ENCODE assay signal across 8 mouse cellular contexts in the genomic region with DNA sequence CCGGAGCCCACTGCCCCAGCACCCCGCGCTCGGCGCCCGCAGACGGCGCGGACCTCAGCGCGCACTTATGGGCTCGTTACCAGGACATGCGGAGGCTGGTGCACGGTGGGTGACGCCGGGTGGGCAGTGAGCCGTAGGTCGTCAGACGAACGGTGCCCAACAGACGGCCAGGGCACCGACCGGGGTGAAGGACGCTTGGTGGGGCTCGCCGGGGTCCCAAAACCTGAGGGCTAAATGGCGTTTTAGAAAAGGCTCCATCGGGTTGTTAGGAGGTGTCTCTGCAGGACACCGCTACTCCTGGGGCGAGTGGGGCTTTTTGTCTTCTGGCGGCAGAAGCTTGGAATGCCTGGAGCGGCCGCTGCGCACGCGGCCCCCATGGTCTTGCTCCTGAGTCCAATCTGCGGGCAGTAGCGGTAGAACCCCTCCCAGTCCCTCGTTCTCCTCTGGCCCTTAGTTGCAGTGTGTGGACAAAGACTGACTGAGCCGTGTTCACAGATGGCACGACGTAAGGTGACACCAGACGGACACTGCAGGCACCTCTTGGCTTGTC. TPM values are rescaled to one million over a fixed set of nuclear protein-coding genes. Genes with fewer than 3 reads are reported as not detected.
DNase-seq lines count a peak whose midpoint lies in the region; ATAC-seq and TF ChIP-seq lines count a peak whose summit lies in the region.

No protein-coding gene starts in this region.

- peaks cover 44% of the 10 kb centered on the region for H3K36me3 ChIP-seq in liver, embryonic 12.5 days
- H3K36me3 ChIP-seq in small intestine, adult 2 months (ENCODE audit: control insufficient read depth, insufficient read depth, low read length), result no peaks in the 10 kb centered on the region

- H3K4me2 ChIP-seq in liver, embryonic 12.5 days, result peak overlapping the region; percentile 99

- H3K27me3 ChIP-seq in liver, embryonic 12.5 days (replicated peaks), result no peaks in the 10 kb centered on the region
- peaks cover 3% of the 10 kb centered on the region for H3K27me3 ChIP-seq in small intestine, adult 2 months (ENCODE audit: control insufficient read depth, insufficient read depth, low read length)

- intact Hi-C loops in heart, postnatal 10 days (cut with DNase I), result no loop called here

- under 1% methylated on average over 43 of the region's 43 CpGs for WGBS in liver, embryonic 12.5 days (ENCODE audit: insufficient replicate concordance)
- WGBS in small intestine, adult 2 months, result 2% methylated on average over 43 of the region's 43 CpGs

- no peak for DNase-seq in layer of hippocampus, adult 2 months (ENCODE audit: low spot score in 2 of 2)
- no peak for DNase-seq in layer of hippocampus, postnatal 36 days
- peak; percentile 42 to 48 for DNase-seq in heart, postnatal 10 days
- DNase-seq in left cerebral cortex, adult 11 months (ENCODE audit: low spot score), result no peak
- DNase-seq in cerebellum, postnatal 36 days, result no peak

- peaks cover 22% of the 10 kb centered on the region for H3K4me1 ChIP-seq in bone marrow macrophage, adult 2 months (ENCODE audit: control insufficient read depth, insufficient read depth, low read length)
- H3K4me1 ChIP-seq in liver, embryonic 12.5 days, result peaks cover 54% of the 10 kb centered on the region
- H3K4me1 ChIP-seq in small intestine, adult 2 months (ENCODE audit: control insufficient read depth, insufficient read depth, insufficient read length, low read length), result peaks cover 8% of the 10 kb centered on the region

- H3K9me3 ChIP-seq in liver, embryonic 12.5 days (replicated peaks), result no peaks in the 10 kb centered on the region

- peak overlapping the region; percentile 52 for H3K4me3 ChIP-seq in layer of hippocampus, adult 2 months
- H3K4me3 ChIP-seq in bone marrow macrophage, adult 2 months (ENCODE audit: insufficient read depth, low read length), result peak overlapping the region; percentile 94
- peak overlapping the region; percentile 92 for H3K4me3 ChIP-seq in liver, embryonic 12.5 days
- H3K4me3 ChIP-seq in small intestine, adult 2 months (ENCODE audit: low read depth, low read length), result peak overlapping the region; percentile 73

- TF ChIP-seq POLR2A in bone marrow macrophage, adult 2 months (IDR thresholded peaks at IDR 0.05; ENCODE audit: borderline replicate concordance, low read depth, low read length), result no peak
- no peak for TF ChIP-seq POLR2A in small intestine, adult 2 months (IDR thresholded peaks at IDR 0.05; ENCODE audit: low read depth, low read length)

- no peak; the same call in 1 of the 2 replicates for ATAC-seq in liver, embryonic 12.5 days

- H3K9ac ChIP-seq in liver, embryonic 12.5 days, result peak overlapping the region; percentile 95

- H3K27ac ChIP-seq in layer of hippocampus, adult 2 months, result 0 out of 2 replicates have a peak overlapping the region, but pooled peaks have one; percentile 28
- H3K27ac ChIP-seq in bone marrow macrophage, adult 2 months (ENCODE audit: insufficient read depth, low read depth, low read length), result no peak overlapping the region
- peak overlapping the region; percentile 82 for H3K27ac ChIP-seq in liver, embryonic 12.5 days
- H3K27ac ChIP-seq in small intestine, adult 2 months (ENCODE audit: insufficient read depth, low read depth, low read length), result no peak overlapping the region

- TF ChIP-seq CTCF in layer of hippocampus, adult 2 months (conservative IDR thresholded peaks at IDR 0.05), result no peak
- no peak for TF ChIP-seq CTCF in bone marrow macrophage, adult 2 months (IDR thresholded peaks at IDR 0.05; ENCODE audit: low read depth, low read length)
- no peak for TF ChIP-seq CTCF in small intestine, adult 2 months (IDR thresholded peaks at IDR 0.05; ENCODE audit: extremely low read depth, insufficient read length, insufficient replicate concordance, low read depth, low read length)

RNA-seq across cellular contexts. Expression of gene Nt5dc2, which starts 0.5 kb away (rescaled TPM):
- 10 to 100 TPM; 12.6 to 13.4 TPM for total RNA-seq in layer of hippocampus, adult 2 months (2021)
- total RNA-seq in layer of hippocampus, postnatal 36 days (2021), result 10 to 100 TPM; 12.4 to 13.6 TPM
- polyA plus RNA-seq in bone marrow macrophage, adult 2 months (2012; ENCODE audit: insufficient read depth, insufficient read length, missing spikeins), result 135 and 136 TPM in 2 replicates
- 10 to 100 TPM; 53.1 to 57.7 TPM for total RNA-seq in heart, postnatal 10 days (2021)
- 298 and 306 TPM in 2 replicates for polyA plus RNA-seq in liver, embryonic 12.5 days (2016; fragmentation: Nextera tagmentation; extraction: Ambion mirVana)
- polyA plus RNA-seq in small intestine, adult 2 months (2012; rRNA removed), result 9.0 and 13.0 TPM in 2 replicates

RNA-seq across cellular contexts. Expression of gene Smim4, which starts 2.6 kb away (rescaled TPM):
- total RNA-seq in layer of hippocampus, adult 2 months (2021), result 10 to 100 TPM; 26.4 to 28.0 TPM
- 10 to 100 TPM; 24.6 to 27.7 TPM for total RNA-seq in layer of hippocampus, postnatal 36 days (2021)
- polyA plus RNA-seq in bone marrow macrophage, adult 2 months (2012; ENCODE audit: insufficient read depth, insufficient read length, missing spikeins), result 90.6 and 95.8 TPM in 2 replicates
- total RNA-seq in heart, postnatal 10 days (2021), result 10 to 100 TPM; 92.2 to 93.5 TPM
- 95.4 and 103 TPM in 2 replicates for polyA plus RNA-seq in liver, embryonic 12.5 days (2016; fragmentation: Nextera tagmentation; extraction: Ambion mirVana)
- polyA plus RNA-seq in small intestine, adult 2 months (2012; rRNA removed), result 22.8 and 37.3 TPM in 2 replicates

RNA-seq across cellular contexts. Expression of gene Stab1, which starts 37.1 kb away (rescaled TPM):
- total RNA-seq in layer of hippocampus, adult 2 months (2021), result 10 to 100 TPM; 23.2 TPM
- 10 to 100 TPM; 16.6 to 24.0 TPM for total RNA-seq in layer of hippocampus, postnatal 36 days (2021)
- polyA plus RNA-seq in bone marrow macrophage, adult 2 months (2012; ENCODE audit: insufficient read depth, insufficient read length, missing spikeins), result 1,445 and 1,606 TPM in 2 replicates
- 10 to 100 TPM; 77.3 to 78.9 TPM for total RNA-seq in heart, postnatal 10 days (2021)
- polyA plus RNA-seq in liver, embryonic 12.5 days (2016; fragmentation: Nextera tagmentation; extraction: Ambion mirVana), result 27.4 and 28.0 TPM in 2 replicates
- polyA plus RNA-seq in small intestine, adult 2 months (2012; rRNA removed), result 31.3 and 65.4 TPM in 2 replicates

Comparison
In these comparisons a context has a peak if more than half of its experiments do, and no peak if none do; other contexts are left out.
1. DNase-seq: peak in heart, postnatal 10 days (2 of 2); none in layer of hippocampus, adult 2 months (0 of 2), layer of hippocampus, postnatal 36 days (0 of 2), left cerebral cortex, adult 11 months (single experiment) and cerebellum, postnatal 36 days (0 of 2).
2. H3K27ac ChIP-seq: peak in layer of hippocampus, adult 2 months (single experiment) and liver, embryonic 12.5 days (single experiment); none in bone marrow macrophage, adult 2 months (single experiment) and small intestine, adult 2 months (single experiment).
3. Peak in every context shown above with its lines, with median percentiles within 50 percentile points of each other: H3K4me3 ChIP-seq.